Mouse (Mus musculus) kidney, embryonic 16.5 days (tissue): Measurements from ENCODE around the gene Ankrd13a. TPM values are rescaled to one million over a fixed set of nuclear protein-coding genes. Genes with fewer than 3 reads are reported as not detected.
A peak's percentile ranks its signal among the peaks of the same experiment; 100 is the strongest.

ENCODE experiments used
- ATAC-seq: fragments of 200-750 bp; cut with Nextera tagmentation; 2 replicates; pipeline ENCODE4 v1.8.0; 2017; ENCODE audit warnings: moderate TSS enrichment; ENCODE audit not compliant: low FRiP score, low TSS enrichment
- H3K27ac ChIP-seq: fragments of 300-500 bp; sonication (generic); 2 replicates; pipeline ENCODE4 v1.5.1; 2014; ENCODE audit warnings: low read length
- H3K27me3 ChIP-seq: fragments of 300-500 bp; sonication (generic); 2 replicates; pipeline ENCODE4 v1.6.1; 2014; ENCODE audit warnings: low read length, control low read depth, mixed read lengths; ENCODE audit not compliant: insufficient read depth
- H3K36me3 ChIP-seq: fragments of 300-500 bp; sonication (generic); 2 replicates; pipeline ENCODE4 v1.6.1; 2014; ENCODE audit warnings: low read length, control low read depth, mixed read lengths; ENCODE audit not compliant: insufficient read depth
- H3K4me1 ChIP-seq: fragments of 300-500 bp; sonication (generic); 2 replicates; pipeline ENCODE4 v1.6.1; 2014; ENCODE audit warnings: low read length, control low read depth, mixed read lengths; ENCODE audit not compliant: insufficient read depth
- H3K4me2 ChIP-seq: fragments of 300-500 bp; sonication (generic); replicated peaks from 2 replicates; pipeline ENCODE4 v1.6.1; 2014; ENCODE audit warnings: low read depth, low read length
- H3K4me3 ChIP-seq: fragments of 300-500 bp; sonication (generic); 2 replicates; pipeline ENCODE4 v1.5.1; 2014; ENCODE audit warnings: mild to moderate bottlenecking, low read length
- H3K9ac ChIP-seq: fragments of 300-500 bp; sonication (generic); replicated peaks from 2 replicates; pipeline ENCODE4 v1.6.1; 2014; ENCODE audit warnings: low read length
- H3K9me3 ChIP-seq: fragments of 300-500 bp; sonication (generic); 2 replicates; pipeline ENCODE4 v1.6.1; 2016; ENCODE audit warnings: low read length, control low read depth
- WGBS: fragments of 180-500 bp; shearing (Covaris S2); extraction: QIAGEN DNeasy Blood & Tissue Kit; methylation state at CpG from one replicate; pipeline ENCODE4 v1.1.7; 2014; 5-methylcytosine and 5-hydroxymethylcytosine counted together
- polyA plus RNA-seq: library from polyadenylated mRNA; unstranded; fragments of >200 nt; fragmentation: Nextera tagmentation; extraction: Ambion mirVana; gene quantifications from 2 replicates; pipeline ENCODE4 v1.2.1, GENCODE M21; 2015

Ankrd13a gene
- polyA plus RNA-seq, 1 experiment from 2014 or later, result 33.9 TPM

DNA sequence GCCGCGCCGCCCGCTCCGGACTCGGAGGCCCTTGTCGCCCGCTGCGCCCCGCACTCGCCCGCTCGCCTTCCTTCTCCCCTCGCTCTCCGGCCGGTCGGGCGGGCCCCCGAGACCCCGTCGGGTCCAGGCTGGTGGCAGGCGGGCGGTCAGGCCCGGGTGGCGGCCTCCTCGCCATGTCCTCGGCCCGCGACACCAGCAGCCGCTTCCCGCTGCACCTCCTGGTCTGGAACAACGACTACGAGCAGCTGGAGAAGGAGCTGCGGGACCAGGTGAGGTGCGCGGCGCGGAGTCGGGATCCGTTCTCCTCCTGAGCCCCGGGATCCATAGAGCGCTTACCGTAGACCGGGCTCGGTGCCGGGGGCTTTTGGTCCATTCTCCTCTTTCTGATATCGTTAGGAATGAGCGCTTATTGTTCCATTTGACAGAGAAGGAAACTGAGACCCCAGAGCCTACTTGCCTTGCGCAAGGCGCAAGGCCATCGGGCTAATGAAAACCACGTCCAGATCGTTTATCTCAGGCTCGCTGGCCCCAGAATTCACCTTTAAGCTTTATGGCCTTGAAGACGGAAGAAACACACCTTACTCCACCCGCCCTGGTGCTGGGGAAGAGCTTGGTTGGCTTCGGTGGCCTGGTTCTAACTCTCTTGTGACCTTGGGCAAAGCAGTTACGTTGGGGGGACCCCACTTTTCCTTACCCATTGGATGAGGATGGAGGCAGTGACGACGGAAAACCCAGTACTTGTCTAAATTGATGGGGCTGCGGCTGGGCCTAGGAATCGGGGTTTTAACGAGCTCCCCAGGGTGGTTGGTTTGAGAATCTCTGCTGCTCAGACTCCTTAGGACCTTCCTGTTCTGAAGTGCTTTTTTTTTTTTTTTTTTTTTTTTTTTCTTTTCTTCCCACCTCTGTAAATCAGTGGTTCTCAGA, 841 bp downstream of the Ankrd13a start, which contains the start of gene Git2:
TSS of gene Git2 (minus strand) at position 462 of the 924 bp plus-strand sequence.
- peak within 1 kb of the TSS; percentile 96 for H3K9ac ChIP-seq
- no peaks in the 10 kb centered on the region for H3K36me3 ChIP-seq
- WGBS, result under 1% methylated on average over 46 of the region's 63 CpGs
- no peak for ATAC-seq
- peak within 1 kb of the TSS; percentile 98 for H3K4me2 ChIP-seq
- H3K27ac ChIP-seq, result peak within 1 kb of the TSS; percentile 90
- H3K4me1 ChIP-seq, result peaks cover 31% of the 10 kb centered on the region
- H3K9me3 ChIP-seq, result no peaks in the 10 kb centered on the region
- H3K4me3 ChIP-seq, result peak within 1 kb of the TSS; percentile 85
- H3K27me3 ChIP-seq, result no peaks in the 10 kb centered on the region

- Histone ChIP-seq H3K9ac (no peak overlapping the region), H3K27me3 (no peaks in the 10 kb centered on the region), H3K4me3 (peak overlapping the region; percentile 85), H3K36me3 (no peaks in the 10 kb centered on the region), H3K4me1 (peaks cover 32% of the 10 kb centered on the region), H3K27ac (no peak overlapping the region), H3K9me3 (no peaks in the 10 kb centered on the region), H3K4me2 (peak overlapping the region; percentile 98)
- ATAC-seq, result no peak
- 61% methylated on average over 7 of the region's 7 CpGs for WGBS
Observed at GRCm38 (mm10) chr5:114776174-114776573, 1.7 kb downstream of the Ankrd13a start.

DNA sequence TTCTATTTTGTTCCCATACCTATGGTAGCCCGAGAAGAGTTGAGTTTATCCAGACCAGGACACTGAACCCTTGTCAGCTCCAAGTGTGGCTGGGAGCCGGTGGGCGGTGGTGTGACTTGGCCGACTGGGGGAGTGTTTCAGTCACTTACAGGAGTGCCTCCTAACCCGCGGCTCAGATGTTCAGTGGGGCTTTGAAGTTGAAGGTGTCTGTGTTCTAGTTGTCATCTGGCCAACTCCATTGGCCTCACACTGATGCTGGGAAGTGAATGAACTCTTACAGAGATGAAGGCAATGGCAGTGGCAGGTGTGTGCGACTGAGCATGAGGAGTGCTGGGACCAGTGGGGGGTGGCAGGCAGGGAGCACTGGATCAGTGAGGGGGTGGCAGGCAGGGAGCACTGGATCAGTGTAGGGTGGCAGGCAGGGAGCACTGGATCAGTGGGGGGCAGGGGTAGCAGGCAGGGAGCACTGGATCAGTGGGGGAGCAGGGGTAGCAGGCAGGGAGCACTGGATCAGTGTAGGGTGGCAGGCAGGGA, 5.5 kb downstream of the Ankrd13a start:
- ATAC-seq, result no peak

DNA sequence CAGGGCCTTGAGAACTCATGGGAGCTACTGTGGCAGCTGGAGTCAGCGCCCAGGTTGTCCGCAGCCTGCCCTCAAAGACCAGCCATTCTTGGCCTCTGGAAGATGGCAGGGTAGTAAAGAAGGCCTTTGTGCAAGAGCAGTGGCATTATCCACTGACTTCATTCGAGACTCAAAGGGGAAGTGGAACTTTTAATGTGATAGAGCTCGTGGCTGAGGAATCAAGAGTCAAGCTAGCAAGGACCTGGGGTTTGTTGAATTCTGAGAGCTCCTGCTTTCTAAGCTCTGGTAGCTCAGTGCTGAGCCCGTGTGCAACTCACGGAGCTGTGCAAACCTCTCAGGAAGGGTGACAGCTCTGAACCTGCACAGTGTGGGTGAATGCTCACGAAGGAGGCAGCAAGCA, 6.4 kb downstream of the Ankrd13a start:
- H3K27me3 ChIP-seq, result no peaks in the 10 kb centered on the region
- no peak overlapping the region for H3K4me3 ChIP-seq
- peaks cover 25% of the 10 kb centered on the region for H3K4me1 ChIP-seq
- no peaks in the 10 kb centered on the region for H3K9me3 ChIP-seq
- WGBS, result 82% methylated on average over 7 of the region's 7 CpGs
- no peak overlapping the region for H3K27ac ChIP-seq
- ATAC-seq, result no peak
- H3K36me3 ChIP-seq, result no peaks in the 10 kb centered on the region
- H3K9ac ChIP-seq, result no peak overlapping the region
- no peak overlapping the region for H3K4me2 ChIP-seq

More for the DNA sequence above, 5.5 kb downstream of the Ankrd13a start:
- no peak overlapping the region for H3K9ac ChIP-seq
- H3K9me3 ChIP-seq, result no peaks in the 10 kb centered on the region
- no peak overlapping the region for H3K27ac ChIP-seq
- WGBS, result 42% methylated on average over 7 of the region's 7 CpGs
- H3K27me3 ChIP-seq, result no peaks in the 10 kb centered on the region
- H3K4me3 ChIP-seq, result no peak overlapping the region
- H3K36me3 ChIP-seq, result no peaks in the 10 kb centered on the region
- no peak overlapping the region for H3K4me2 ChIP-seq
- peaks cover 33% of the 10 kb centered on the region for H3K4me1 ChIP-seq

GRCm38 (mm10) chr5:114782991-114783390, 8.5 kb downstream of the Ankrd13a start:
- H3K36me3 ChIP-seq, result peaks cover 8% of the 10 kb centered on the region
- no peak overlapping the region for H3K4me3 ChIP-seq
- no peak overlapping the region for H3K9ac ChIP-seq
- H3K27me3 ChIP-seq, result no peaks in the 10 kb centered on the region
- 73% methylated on average over 9 of the region's 9 CpGs for WGBS
- H3K9me3 ChIP-seq, result no peaks in the 10 kb centered on the region
- no peak for ATAC-seq
- H3K4me2 ChIP-seq, result no peak overlapping the region
- peaks cover 18% of the 10 kb centered on the region for H3K4me1 ChIP-seq
- no peak overlapping the region for H3K27ac ChIP-seq

DNA sequence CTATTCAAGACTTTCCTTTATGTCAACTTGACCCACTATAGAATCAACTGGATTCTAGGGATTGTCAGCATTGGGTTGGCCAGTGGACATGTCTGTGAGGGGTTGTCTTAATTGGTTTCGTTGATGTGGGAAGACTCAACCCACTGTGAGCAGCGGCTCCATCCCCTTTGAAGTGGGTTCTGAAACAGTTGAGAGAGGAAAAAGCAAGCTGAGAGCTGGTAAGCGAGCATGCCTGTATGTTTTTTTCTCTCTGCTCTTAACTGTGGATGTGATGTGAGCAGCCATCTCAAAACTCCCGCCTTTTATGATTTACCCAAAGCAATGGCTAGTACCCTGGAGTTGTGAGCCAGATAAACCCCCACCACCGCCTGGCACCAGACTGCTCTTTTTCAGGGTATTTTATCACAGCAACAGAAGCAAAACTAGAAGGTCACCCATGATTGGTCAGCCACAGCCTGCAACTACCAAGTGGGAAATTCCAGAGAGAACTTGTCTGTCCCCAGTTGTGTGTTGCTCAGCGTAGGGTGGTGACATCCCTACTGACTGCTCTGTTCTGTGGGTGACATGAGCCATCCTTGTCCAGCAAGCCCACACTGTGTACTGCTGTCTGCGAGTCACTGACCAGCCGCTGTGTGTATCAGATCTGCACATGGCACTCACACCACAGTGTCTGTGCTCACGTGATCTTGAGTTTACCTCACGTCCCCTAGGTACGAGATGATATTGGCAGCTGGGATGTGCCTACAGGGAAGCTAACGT, 9.1 kb downstream of the Ankrd13a start:
- no peak overlapping the region for H3K27ac ChIP-seq
- no peak overlapping the region for H3K9ac ChIP-seq
- H3K27me3 ChIP-seq, result no peaks in the 10 kb centered on the region
- no peak for ATAC-seq
- H3K4me1 ChIP-seq, result peaks cover 18% of the 10 kb centered on the region
- H3K4me3 ChIP-seq, result no peak overlapping the region
- H3K36me3 ChIP-seq, result peaks cover 8% of the 10 kb centered on the region
- 82% methylated on average over 12 of the region's 12 CpGs for WGBS
- no peaks in the 10 kb centered on the region for H3K9me3 ChIP-seq
- H3K4me2 ChIP-seq, result no peak overlapping the region

GRCm38 (mm10) chr5:114784622-114785165, 10.2 kb downstream of the Ankrd13a start:
- H3K27ac ChIP-seq, result peak overlapping the region; percentile 40; the same call in 1 of the 2 replicates
- ATAC-seq, result 0 out of 2 replicates have a peak, but pooled peaks have one; percentile 20
- WGBS, result 71% methylated on average over 16 of the region's 16 CpGs

GRCm38 (mm10) chr5:114785196-114785595, 10.7 kb downstream of the Ankrd13a start:
- H3K27me3 ChIP-seq, result no peaks in the 10 kb centered on the region
- no peak for ATAC-seq
- H3K4me3 ChIP-seq, result no peak overlapping the region
- H3K4me2 ChIP-seq, result no peak overlapping the region
- peaks cover 13% of the 10 kb centered on the region for H3K4me1 ChIP-seq
- no peaks in the 10 kb centered on the region for H3K9me3 ChIP-seq
- peak overlapping the region; percentile 40; the same call in 1 of the 2 replicates for H3K27ac ChIP-seq
- peaks cover 13% of the 10 kb centered on the region for H3K36me3 ChIP-seq
- no peak overlapping the region for H3K9ac ChIP-seq
- 88% methylated on average over 5 of the region's 5 CpGs for WGBS

More at GRCm38 (mm10) chr5:114784622-114785165, 10.2 kb downstream of the Ankrd13a start:
- H3K36me3 ChIP-seq, result peaks cover 13% of the 10 kb centered on the region
- H3K9ac ChIP-seq, result no peak overlapping the region
- no peaks in the 10 kb centered on the region for H3K27me3 ChIP-seq
- H3K4me1 ChIP-seq, result peaks cover 18% of the 10 kb centered on the region
- H3K4me2 ChIP-seq, result no peak overlapping the region
- no peak overlapping the region for H3K4me3 ChIP-seq
- H3K9me3 ChIP-seq, result no peaks in the 10 kb centered on the region

- Histone ChIP-seq H3K27me3 (no peaks in the 10 kb centered on the region), H3K36me3 (peaks cover 31% of the 10 kb centered on the region), H3K27ac (no peak overlapping the region), H3K4me3 (no peak overlapping the region), H3K9me3 (no peaks in the 10 kb centered on the region), H3K4me1 (peaks cover 14% of the 10 kb centered on the region; the same call in 1 of the 2 replicates), H3K9ac (no peak overlapping the region), H3K4me2 (no peak overlapping the region)
- ATAC-seq, result no peak
- WGBS, result 73% methylated on average over 7 of the region's 7 CpGs
Observed at GRCm38 (mm10) chr5:114793317-114793716, 18.8 kb downstream of the Ankrd13a start.
